Mouse (Mus musculus) intestine, embryonic 16.5 days (tissue): Measurements from ENCODE around the gene Slmap. TPM values are rescaled to one million over a fixed set of nuclear protein-coding genes. Genes with fewer than 3 reads are reported as not detected.
"Not testable (repeated sequence)": the region's sequence is repeated elsewhere in the genome, so short reads cannot be mapped to it uniquely, and the experiment has no call there.

Source experiments
- ATAC-seq: fragments of 200-750 bp; cut with Nextera tagmentation; 2 replicates; pipeline ENCODE4 v1.8.0; 2017; ENCODE audit warnings: moderate TSS enrichment, moderate library complexity
- H3K27ac ChIP-seq: fragments of 300-500 bp; sonication (generic); 2 replicates; pipeline ENCODE4 v1.5.1; 2014; ENCODE audit warnings: mild to moderate bottlenecking, low read length
- H3K27me3 ChIP-seq: fragments of 300-500 bp; sonication (generic); replicated peaks from 2 replicates; pipeline ENCODE4 v1.6.1; 2014; ENCODE audit warnings: low read length, control low read depth, mixed read lengths; ENCODE audit not compliant: control insufficient read depth, insufficient read depth
- H3K36me3 ChIP-seq: fragments of 300-500 bp; sonication (generic); 2 replicates; pipeline ENCODE4 v1.6.1; 2014; ENCODE audit warnings: low read length, control low read depth; ENCODE audit not compliant: control insufficient read depth, insufficient read depth
- H3K4me1 ChIP-seq: fragments of 300-500 bp; sonication (generic); 2 replicates; pipeline ENCODE4 v1.6.1; 2014; ENCODE audit warnings: low read length, control low read depth, mixed read lengths; ENCODE audit not compliant: control insufficient read depth, insufficient read depth
- H3K4me2 ChIP-seq: fragments of 300-500 bp; sonication (generic); 2 replicates; pipeline ENCODE4 v1.6.1; 2014; ENCODE audit warnings: low read depth, low read length, control low read depth
- H3K4me3 ChIP-seq: fragments of 300-500 bp; sonication (generic); 2 replicates; pipeline ENCODE4 v1.5.1; 2014; ENCODE audit warnings: mild to moderate bottlenecking, low read length
- H3K9ac ChIP-seq: fragments of 300-500 bp; sonication (generic); 2 replicates; pipeline ENCODE4 v1.6.1; 2014; ENCODE audit warnings: low read depth, low read length
- H3K9me3 ChIP-seq: fragments of 300-500 bp; sonication (generic); 2 replicates; pipeline ENCODE4 v1.6.1; 2016; ENCODE audit warnings: low read length, control low read depth; ENCODE audit not compliant: control insufficient read depth
- WGBS: fragments of 180-500 bp; shearing (Covaris S2); extraction: QIAGEN DNeasy Blood & Tissue Kit; methylation state at CpG from one replicate; pipeline ENCODE4 v1.1.7; 2014; 5-methylcytosine and 5-hydroxymethylcytosine counted together
- polyA plus RNA-seq: library from polyadenylated mRNA; unstranded; fragments of >200 nt; fragmentation: Nextera tagmentation; extraction: Ambion mirVana; gene quantifications from 2 replicates; pipeline ENCODE4 v1.2.1, GENCODE M21; 2015

Slmap gene
- polyA plus RNA-seq, 1 experiment from 2014 or later, result 40.4 TPM

- 91% methylated on average over 4 of the region's 4 CpGs for WGBS
- Histone ChIP-seq H3K9me3 (no peaks in the 10 kb centered on the region), H3K36me3 (no peaks in the 10 kb centered on the region), H3K4me1 (peaks cover 4% of the 10 kb centered on the region), H3K27ac (no peak overlapping the region), H3K9ac (no peak overlapping the region), H3K27me3 (no peaks in the 10 kb centered on the region), H3K4me3 (no peak overlapping the region), H3K4me2 (no peak overlapping the region)
- no peak for ATAC-seq
These were observed 14.9 kb downstream of the Slmap start for GRCm38 (mm10) chr14:26519831-26520230.

- H3K9ac ChIP-seq, result no peak overlapping the region
- no peak overlapping the region for H3K27ac ChIP-seq
- H3K4me2 ChIP-seq, result no peak overlapping the region
- 86% methylated on average over 4 of the region's 4 CpGs for WGBS
- no peaks in the 10 kb centered on the region for H3K27me3 ChIP-seq
- no peaks in the 10 kb centered on the region for H3K36me3 ChIP-seq
- H3K4me1 ChIP-seq, result no peaks in the 10 kb centered on the region; the same call in 1 of the 2 replicates
- no peak overlapping the region for H3K4me3 ChIP-seq
- H3K9me3 ChIP-seq, result no peaks in the 10 kb centered on the region
- no peak for ATAC-seq
These were observed 16.9 kb downstream of the Slmap start for GRCm38 (mm10) chr14:26517843-26518242.

GRCm38 (mm10) chr14:26516232-26516631 lies 18.5 kb downstream of the Slmap start:
- not testable (repeated sequence) for H3K36me3 ChIP-seq, H3K9ac ChIP-seq, H3K9me3 ChIP-seq, H3K27ac ChIP-seq, H3K4me1 ChIP-seq, ATAC-seq, H3K27me3 ChIP-seq, H3K4me3 ChIP-seq, H3K4me2 ChIP-seq
- 77% methylated on average over 2 of the region's 2 CpGs for WGBS

DNA sequence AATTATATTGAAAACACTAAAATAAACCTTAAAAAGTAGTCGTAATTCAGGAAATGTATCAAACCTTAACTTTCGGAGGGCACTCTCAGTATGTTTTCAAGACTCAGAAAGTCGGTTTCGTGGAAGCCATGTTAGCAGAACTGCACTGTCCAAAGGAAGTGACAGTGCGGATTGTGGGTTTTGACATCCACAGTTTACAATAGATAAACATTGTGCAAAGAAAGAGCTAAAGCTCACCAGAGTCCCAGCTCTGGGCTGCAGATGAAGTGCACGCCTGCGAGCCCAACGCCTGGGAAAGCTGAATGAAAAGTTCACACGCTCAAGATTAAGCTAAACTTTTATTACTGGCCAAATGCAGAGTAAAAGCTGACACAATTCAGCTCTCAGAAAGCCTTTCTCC lies 18.9 kb downstream of the Slmap start:
- Histone ChIP-seq H3K9me3 (no peaks in the 10 kb centered on the region), H3K27ac (no peak overlapping the region), H3K27me3 (no peaks in the 10 kb centered on the region), H3K4me2 (no peak overlapping the region), H3K4me1 (no peaks in the 10 kb centered on the region), H3K4me3 (no peak overlapping the region), H3K9ac (no peak overlapping the region), H3K36me3 (no peaks in the 10 kb centered on the region)
- 56% methylated on average over 9 of the region's 9 CpGs for WGBS
- ATAC-seq, result 0 out of 2 replicates have a peak, but pooled peaks have one; percentile 42

DNA sequence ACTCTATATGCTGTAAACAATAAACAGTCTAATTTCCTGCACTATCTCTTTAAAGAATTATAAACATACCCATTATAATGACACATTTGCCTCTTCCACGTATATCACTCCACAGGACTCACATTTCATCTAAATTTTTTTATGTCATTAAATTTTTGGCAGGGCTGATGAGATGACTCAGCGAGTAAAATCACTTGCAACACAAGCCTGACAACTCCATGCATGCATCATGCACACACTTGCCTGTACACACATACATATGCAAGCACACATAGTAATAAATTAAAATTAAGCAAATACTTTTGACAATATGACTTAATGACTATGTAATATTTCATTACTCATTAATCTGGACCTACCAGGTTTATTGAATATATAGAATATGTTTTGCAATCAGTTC lies 24.2 kb downstream of the Slmap start:
- Histone ChIP-seq H3K36me3 (no peaks in the 10 kb centered on the region), H3K9me3 (no peaks in the 10 kb centered on the region), H3K27ac (no peak overlapping the region), H3K27me3 (no peaks in the 10 kb centered on the region), H3K4me1 (0 out of 2 replicates have a peak, but pooled peaks cover 3% of the 10 kb centered on the region), H3K4me3 (no peak overlapping the region), H3K9ac (no peak overlapping the region), H3K4me2 (no peak overlapping the region)
- WGBS, result 78% methylated on average over 2 of the region's 2 CpGs
- no peak for ATAC-seq

DNA sequence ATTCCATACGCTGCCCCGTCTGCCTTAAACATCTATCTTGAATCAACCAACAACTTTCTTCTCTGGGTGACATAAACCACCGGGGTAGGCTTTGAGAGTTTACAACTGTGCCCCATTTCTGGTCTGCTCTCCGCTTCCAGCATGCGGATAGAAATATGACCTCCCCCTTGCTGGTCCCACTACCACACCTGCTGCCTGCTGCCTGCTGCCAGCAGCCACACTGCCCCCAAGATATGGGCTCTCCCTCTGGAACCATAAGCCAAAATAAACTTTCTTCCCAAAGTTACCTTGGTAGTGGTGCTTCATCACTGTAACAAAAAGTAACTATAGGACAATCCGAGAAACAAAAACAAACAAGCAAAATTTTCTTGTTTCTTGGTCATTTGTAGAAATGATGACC lies 26.6 kb downstream of the Slmap start:
- WGBS, result 72% methylated on average over 6 of the region's 6 CpGs
- Histone ChIP-seq H3K4me1 (0 out of 2 replicates have a peak, but pooled peaks cover 3% of the 10 kb centered on the region), H3K27ac (no peak overlapping the region), H3K9me3 (no peaks in the 10 kb centered on the region), H3K4me3 (no peak overlapping the region), H3K27me3 (no peaks in the 10 kb centered on the region), H3K9ac (no peak overlapping the region), H3K36me3 (no peaks in the 10 kb centered on the region), H3K4me2 (no peak overlapping the region)
- no peak for ATAC-seq

- H3K4me2 ChIP-seq, result no peak overlapping the region
- no peaks in the 10 kb centered on the region for H3K27me3 ChIP-seq
- no peaks in the 10 kb centered on the region for H3K36me3 ChIP-seq
- ATAC-seq, result no peak
- H3K9me3 ChIP-seq, result no peaks in the 10 kb centered on the region
- no peak overlapping the region for H3K27ac ChIP-seq
- WGBS, result 51% methylated on average over 4 of the region's 4 CpGs
- no peak overlapping the region for H3K4me3 ChIP-seq
- no peak overlapping the region for H3K9ac ChIP-seq
- H3K4me1 ChIP-seq, result 0 out of 2 replicates have a peak, but pooled peaks cover 3% of the 10 kb centered on the region
These were observed 27.4 kb downstream of the Slmap start for GRCm38 (mm10) chr14:26507361-26507760.

- H3K36me3 ChIP-seq, result no peaks in the 10 kb centered on the region
- no peaks in the 10 kb centered on the region for H3K27me3 ChIP-seq
- H3K9ac ChIP-seq, result no peak overlapping the region
- 0 out of 2 replicates have a peak, but pooled peaks cover 3% of the 10 kb centered on the region for H3K4me1 ChIP-seq
- H3K4me2 ChIP-seq, result no peak overlapping the region
- H3K27ac ChIP-seq, result no peak overlapping the region
- no peaks in the 10 kb centered on the region for H3K9me3 ChIP-seq
- no peak overlapping the region for H3K4me3 ChIP-seq
- no peak for ATAC-seq
- 91% methylated on average over 4 of the region's 4 CpGs for WGBS
These were observed 30.2 kb downstream of the Slmap start for GRCm38 (mm10) chr14:26504541-26504940.

DNA sequence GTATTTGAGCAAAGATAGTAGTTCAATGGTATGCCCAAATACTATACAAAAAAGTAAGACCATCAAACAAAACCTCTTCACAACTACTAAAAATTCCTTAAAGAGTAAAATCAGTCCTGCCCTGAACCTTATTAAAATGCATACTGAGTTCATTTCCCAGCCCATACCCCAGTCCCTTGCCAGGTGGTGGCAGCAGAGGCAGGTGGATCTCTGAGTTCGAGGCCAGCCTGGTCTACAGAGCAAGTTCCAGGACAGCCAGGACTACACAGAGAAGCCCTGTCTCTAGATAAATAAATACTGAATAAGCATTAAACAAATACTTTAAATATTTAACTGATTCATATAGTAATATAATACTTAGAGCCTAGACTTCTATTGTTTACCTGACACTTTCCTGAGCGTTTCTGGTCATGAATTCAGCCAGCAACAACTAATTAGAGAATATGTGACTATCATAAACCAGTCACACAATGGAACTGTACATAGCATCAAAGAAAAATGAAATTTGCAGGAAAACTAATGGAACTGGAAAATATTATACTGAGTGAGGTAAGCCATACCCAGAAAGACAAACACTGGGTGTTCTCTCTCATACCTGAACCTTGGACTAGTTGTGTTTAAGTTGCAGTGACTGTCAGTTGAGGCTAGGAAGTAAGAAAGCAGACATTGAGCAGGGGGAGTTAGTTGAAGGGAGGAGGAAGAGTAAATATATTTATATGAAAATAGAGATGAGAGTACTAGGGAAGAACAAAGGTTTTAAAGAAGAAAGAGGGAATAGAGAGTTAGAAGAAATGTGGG lies 34.4 kb downstream of the Slmap start:
- no peak overlapping the region for H3K27ac ChIP-seq
- 78% methylated on average over 2 of the region's 2 CpGs for WGBS
- peak; percentile 69 for ATAC-seq

More for the DNA sequence above, 34.4 kb downstream of the Slmap start:
- H3K4me2 ChIP-seq, result no peak overlapping the region
- no peaks in the 10 kb centered on the region for H3K9me3 ChIP-seq
- no peaks in the 10 kb centered on the region for H3K27me3 ChIP-seq
- no peaks in the 10 kb centered on the region for H3K36me3 ChIP-seq
- no peak overlapping the region for H3K4me3 ChIP-seq
- no peaks in the 10 kb centered on the region for H3K4me1 ChIP-seq
- no peak overlapping the region for H3K9ac ChIP-seq
